Mouse (Mus musculus) CH12.LX (cell line): ENCODE data around the gene Prrt2.

ENCODE experiments used
- CTCF ChIP-seq, 2 experiments: IDR thresholded peaks in 1 of 2; conservative IDR thresholded peaks in 1 of 2; 2 replicates each; pipeline ENCODE4 v1.5.1; 2011 to 2012; ENCODE audit warnings: low read depth in 2 of 2, low read length in 2 of 2, improper control_type of control experiment in 1 of 2, inconsistent platforms in 1 of 2, mild to moderate bottlenecking in 1 of 2, moderate library complexity in 1 of 2
- MAZ ChIP-seq: IDR thresholded peaks from 2 replicates; pipeline ENCODE4 v1.6.1; 2012; ENCODE audit warnings: low read depth, mild to moderate bottlenecking, inconsistent platforms, low read length, improper control_type of control experiment, moderate library complexity
- POLR2A ChIP-seq: IDR thresholded peaks from 2 replicates; pipeline ENCODE4 v1.6.1; 2011; ENCODE audit warnings: low read depth, mild to moderate bottlenecking, improper control_type of control experiment, low read length
- TCF12 ChIP-seq: IDR thresholded peaks from 2 replicates; pipeline ENCODE4 v1.6.1; 2014; ENCODE audit warnings: low read depth, mild to moderate bottlenecking, inconsistent platforms, low read length, improper control_type of control experiment
- USF1 ChIP-seq: IDR thresholded peaks from 2 replicates; pipeline ENCODE4 v1.6.1; 2014; ENCODE audit warnings: low read depth, mild to moderate bottlenecking, inconsistent platforms, low read length, improper control_type of control experiment
- ZC3H11A ChIP-seq: IDR thresholded peaks from 2 replicates; pipeline ENCODE4 v1.6.1; 2012; ENCODE audit warnings: low read depth, mild to moderate bottlenecking, inconsistent platforms, low read length, improper control_type of control experiment
- ZKSCAN1 ChIP-seq: IDR thresholded peaks from 2 replicates; pipeline ENCODE4 v1.6.1; 2012; ENCODE audit warnings: low read depth, inconsistent platforms, low read length, improper control_type of control experiment, borderline replicate concordance

DNA sequence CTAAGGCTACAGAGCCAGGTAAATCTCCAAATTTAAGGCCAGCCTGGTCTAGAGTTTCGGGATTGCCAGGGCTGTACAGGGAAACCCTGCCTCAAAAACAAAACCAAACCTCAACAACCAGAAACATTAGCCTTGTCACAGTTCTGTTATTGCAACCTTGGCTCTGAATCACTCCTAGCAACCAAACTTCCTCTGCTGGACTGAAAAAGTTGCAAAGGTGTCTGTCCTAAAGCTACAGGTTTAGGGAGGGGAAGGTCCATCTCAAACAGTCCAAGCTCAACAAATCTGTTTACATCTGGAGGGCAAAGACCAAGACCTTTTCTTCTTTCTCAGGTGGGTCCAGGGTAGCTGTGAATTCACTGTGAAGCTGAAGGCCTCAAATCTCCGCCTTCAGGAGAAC, 10.0 kb downstream of the Prrt2 start:
- TF ChIP-seq USF1 (no peak), CTCF (conservative IDR thresholded peaks at IDR 0.05 in 1 of 2, IDR thresholded peaks at IDR 0.05 in 1 of 2; ENCODE audit: low read depth in 2 of 2, low read length in 2 of 2) (no peak), MAZ (no peak), TCF12 (no peak), POLR2A (no peak), ZC3H11A (no peak), ZKSCAN1 (no peak)
